In the genomic region with DNA sequence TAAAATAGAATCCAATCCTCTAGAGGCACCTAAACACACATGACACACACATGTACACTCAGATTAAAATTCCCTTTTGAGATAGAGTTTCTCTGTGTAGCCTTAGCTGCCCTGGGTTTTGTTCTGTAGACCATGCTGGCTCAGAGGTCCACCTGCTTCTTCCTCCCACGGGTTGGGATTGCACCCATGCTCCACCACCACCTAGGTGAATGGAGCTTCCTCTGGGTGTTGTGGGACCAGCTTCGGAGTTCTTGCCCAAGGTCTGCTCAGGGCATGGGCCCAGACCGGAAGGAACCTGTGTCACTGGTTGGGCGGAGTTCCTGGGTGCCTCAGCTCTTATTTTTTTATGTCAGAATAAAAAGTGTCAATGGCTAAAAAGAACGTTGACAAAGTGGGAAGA, we compare ENCODE assay signal across 15 mouse cellular contexts.
"Had no signal": no experiment of that assay in that cellular context is flagged by ENCODE, and none has a peak within 500 bp of the region (broad histone marks: within the 10 kb centered on the region; RNA-seq: fewer than 3 reads in every experiment).

No protein-coding gene starts in this region.

- H3K27ac ChIP-seq: kidney, postnatal 0 days; liver, embryonic 13.5 days; lung, embryonic 15.5 days; macrophage; midbrain, embryonic 12.5 days; neural tube, embryonic 15.5 days had no signal

- H3K4me3 ChIP-seq: limb, embryonic 12.5 days; liver, embryonic 13.5 days; lung, embryonic 15.5 days; midbrain, embryonic 12.5 days; neural tube, embryonic 15.5 days had no signal

- H3K9me3 ChIP-seq: limb, embryonic 12.5 days; liver, embryonic 13.5 days; lung, embryonic 15.5 days; midbrain, embryonic 12.5 days; neural tube, embryonic 15.5 days had no signal

- ATAC-seq: liver, postnatal 0 days had no signal

- H3K36me3 ChIP-seq: limb, embryonic 12.5 days; liver, embryonic 13.5 days; lung, embryonic 15.5 days; midbrain, embryonic 12.5 days; neural tube, embryonic 15.5 days had no signal

- H3K4me2 ChIP-seq: limb, embryonic 12.5 days; liver, embryonic 13.5 days; lung, embryonic 15.5 days; midbrain, embryonic 12.5 days; neural tube, embryonic 15.5 days had no signal

- H3K9ac ChIP-seq: limb, embryonic 12.5 days; liver, embryonic 13.5 days; liver, postnatal 0 days; lung, embryonic 15.5 days; midbrain, embryonic 12.5 days; neural tube, embryonic 15.5 days had no signal

- H3K27me3 ChIP-seq: limb, embryonic 12.5 days; liver, embryonic 13.5 days; lung, embryonic 15.5 days; midbrain, embryonic 12.5 days; neural tube, embryonic 15.5 days had no signal

- DNase-seq: kidney, postnatal 36 days; liver; liver, embryonic 13.5 days; liver, postnatal 0 days; lung, postnatal 14 days; right cerebral cortex, postnatal 4 days; spleen, adult 18-20 months; thymus, adult 18-20 months; thymus, postnatal 14 days had no signal
